ENCODE assay signal across 7 mouse cellular contexts in genomic region chr8:70510228-70510915, GRCm38 (mm10). TPM values are rescaled to one million over a fixed set of nuclear protein-coding genes. Genes with fewer than 3 reads are reported as not detected.
A peak's percentile ranks its signal among the peaks of the same experiment; 100 is the strongest.
DNase-seq lines count a peak whose midpoint lies in the region; ATAC-seq lines count a peak whose summit lies in the region.

Gene Uba52, minus strand, starts transcription at chr8:70510801.

- peak within 1 kb of the TSS; percentile 79 for H3K4me2 ChIP-seq in intestine, embryonic 15.5 days (replicated peaks)

- ATAC-seq in intestine, embryonic 15.5 days = peak; percentile 86

- intact Hi-C loops in left cerebral cortex, postnatal 25 days (cut with DNase I) = no loop called here

- no peaks in the 10 kb centered on the region for H3K9me3 ChIP-seq in intestine, embryonic 15.5 days
- H3K9me3 ChIP-seq in midbrain, embryonic 10.5 days (replicated peaks) = no peaks in the 10 kb centered on the region

- peak; percentile 98 to 99 for DNase-seq in adrenal gland, adult (ENCODE audit: inconsistent age in 2 of 2, low spot score in 1 of 2)
- DNase-seq in embryo, embryonic 10.5 days (ENCODE audit: low spot score) = peak; percentile 98
- DNase-seq in gastrocnemius, postnatal 25 days = peak; percentile 95
- DNase-seq in left cerebral cortex, postnatal 25 days (ENCODE audit: low spot score in 2 of 2) = peak; percentile 98 to 99
- peak; percentile 97 for DNase-seq in midbrain, embryonic 10.5 days (ENCODE audit: low spot score)
- peak; percentile 96 for DNase-seq in right cerebral cortex, postnatal 4 days

- peaks cover 34% of the 10 kb centered on the region for H3K4me1 ChIP-seq in intestine, embryonic 15.5 days (replicated peaks)
- H3K4me1 ChIP-seq in midbrain, embryonic 10.5 days = peaks cover 46% of the 10 kb centered on the region

- peak within 1 kb of the TSS; percentile 99 for H3K9ac ChIP-seq in intestine, embryonic 15.5 days

- no peaks in the 10 kb centered on the region for H3K27me3 ChIP-seq in intestine, embryonic 15.5 days (replicated peaks)
- H3K27me3 ChIP-seq in midbrain, embryonic 10.5 days (ENCODE audit: low read depth, poor library complexity, severe bottlenecking) = no peaks in the 10 kb centered on the region

- peak within 1 kb of the TSS; percentile 98 for H3K27ac ChIP-seq in intestine, embryonic 15.5 days
- peak within 1 kb of the TSS; percentile 96 for H3K27ac ChIP-seq in midbrain, embryonic 10.5 days (replicated peaks)

- WGBS in intestine, embryonic 15.5 days = under 1% methylated on average over 74 of the region's 74 CpGs
- WGBS in midbrain, embryonic 10.5 days = 1% methylated on average over 74 of the region's 74 CpGs

- H3K36me3 ChIP-seq in intestine, embryonic 15.5 days = peaks cover 22% of the 10 kb centered on the region
- peaks cover 61% of the 10 kb centered on the region for H3K36me3 ChIP-seq in midbrain, embryonic 10.5 days

- peak within 1 kb of the TSS; percentile 97 for H3K4me3 ChIP-seq in intestine, embryonic 15.5 days (replicated peaks)
- H3K4me3 ChIP-seq in midbrain, embryonic 10.5 days = peak within 1 kb of the TSS; percentile 98

RNA-seq across cellular contexts. Expression of gene Uba52, which starts in this region (rescaled TPM):
- 100 to 1,000 TPM; 785 to 797 TPM for total RNA-seq in gastrocnemius, postnatal 25 days (2021)
- polyA plus RNA-seq in intestine, embryonic 15.5 days (2015; fragmentation: Nextera tagmentation; extraction: Ambion mirVana) = 957 and 992 TPM in 2 replicates
- 100 to 1,000 TPM; 886 to 927 TPM for total RNA-seq in left cerebral cortex, postnatal 25 days (2021)
- 836 and 881 TPM in 2 replicates for polyA plus RNA-seq in midbrain, embryonic 10.5 days (2016; fragmentation: Nextera tagmentation; extraction: Ambion mirVana)

Comparison
In these comparisons a context has a peak if more than half of its experiments do, and no peak if none do; other contexts are left out.
1. Peak in every context shown above with its lines: DNase-seq, ATAC-seq, H3K4me3 ChIP-seq and H3K27ac ChIP-seq.